Mouse (Mus musculus): Measurements from ENCODE around the gene 1700017B05Rik. TPM values are rescaled to one million over a fixed set of nuclear protein-coding genes. Genes with fewer than 3 reads are reported as not detected.
"Not testable (repeated sequence)": the region's sequence is repeated elsewhere in the genome, so short reads cannot be mapped to it uniquely, and the experiment has no call there.

The 1700017B05Rik gene
- polyA plus RNA-seq, 1 experiment from 2014 or later, result 9.1 TPM

DNA sequence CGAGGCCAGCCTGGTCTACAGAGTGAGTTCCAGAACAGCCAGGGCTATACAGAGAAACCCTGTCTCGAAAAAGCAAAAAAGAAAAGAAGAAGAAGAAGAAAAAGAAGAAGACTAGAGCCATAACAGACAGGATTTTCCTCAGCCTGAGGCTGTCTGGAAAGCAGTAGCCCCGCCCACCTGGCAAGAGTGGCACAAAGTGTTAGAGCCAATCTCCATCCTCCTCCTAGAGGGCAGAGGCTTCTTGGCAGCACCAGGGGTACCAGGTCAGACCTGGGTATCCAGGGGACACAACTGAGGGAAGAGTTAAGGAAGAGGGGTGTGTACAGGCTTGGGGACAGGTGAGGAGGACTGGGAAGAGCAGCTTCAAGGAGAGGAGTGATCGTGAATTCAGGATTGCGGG lies 24.7 kb downstream of the 1700017B05Rik start:
- H3K9me3 ChIP-seq, result no peaks in the 10 kb centered on the region
- 85% methylated on average over 5 of the region's 5 CpGs for WGBS
- H3K4me1 ChIP-seq, result no peaks in the 10 kb centered on the region
- H3K4me2 ChIP-seq, result no peak overlapping the region
- no peak overlapping the region for H3K9ac ChIP-seq
- no peak overlapping the region for H3K27ac ChIP-seq
- no peak for ATAC-seq (ENCODE audit: low FRiP score)
- no peaks in the 10 kb centered on the region for H3K36me3 ChIP-seq (replicated peaks)
- no peaks in the 10 kb centered on the region for H3K27me3 ChIP-seq
- no peak overlapping the region for H3K4me3 ChIP-seq (replicated peaks)

DNA sequence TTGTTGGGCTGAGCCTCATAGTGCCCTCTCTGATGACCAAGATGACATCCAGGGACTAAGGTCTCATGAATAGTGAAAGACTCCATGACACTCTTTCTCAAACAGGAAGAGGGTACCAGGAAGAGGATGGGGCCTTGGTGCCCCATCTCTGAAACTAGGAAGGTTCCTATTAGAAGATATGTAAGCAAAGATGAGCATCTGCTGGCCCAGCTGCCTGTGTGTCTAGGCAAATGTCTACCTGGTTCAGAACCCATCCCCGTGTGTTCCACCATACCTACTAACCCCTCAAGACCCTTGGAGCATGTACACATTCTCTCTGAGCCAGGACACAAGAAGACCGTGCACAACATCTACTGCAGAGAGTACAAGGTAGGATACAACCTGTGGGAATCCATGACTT lies 26.2 kb downstream of the 1700017B05Rik start, which contains the start of gene Trcg1:
TSS of gene Trcg1 (plus strand) at position 301 of the 400 bp plus-strand sequence.
- WGBS, result 84% methylated on average over 2 of the region's 2 CpGs
- Histone ChIP-seq H3K36me3 (replicated peaks) (no peaks in the 10 kb centered on the region), H3K27me3 (no peaks in the 10 kb centered on the region), H3K9ac (no peak within 1 kb of the TSS), H3K9me3 (no peaks in the 10 kb centered on the region), H3K4me2 (no peak within 1 kb of the TSS), H3K27ac (no peak within 1 kb of the TSS), H3K4me3 (replicated peaks) (no peak within 1 kb of the TSS), H3K4me1 (no peaks in the 10 kb centered on the region)
- ATAC-seq (ENCODE audit: low FRiP score), result no peak

DNA sequence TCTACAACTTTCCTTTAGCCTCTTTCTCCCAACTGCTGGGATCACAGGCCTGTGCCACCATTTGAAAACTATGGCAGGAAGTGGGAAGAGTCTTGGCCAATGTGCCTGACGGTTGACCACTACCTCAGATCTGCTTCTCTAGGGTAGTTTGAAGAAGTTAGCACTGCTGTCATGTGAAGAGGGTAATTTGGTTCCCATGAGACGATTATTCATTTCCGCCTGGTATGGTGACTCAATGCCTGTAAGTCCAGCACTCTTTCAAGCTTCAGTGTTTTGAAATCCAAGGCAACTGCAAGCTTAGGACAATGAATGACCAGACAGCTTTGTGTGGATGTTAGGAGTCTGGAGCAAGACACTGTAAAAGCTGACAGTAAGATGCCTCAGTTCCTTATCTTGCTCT lies 28.6 kb downstream of the 1700017B05Rik start:
- no peak for ATAC-seq (ENCODE audit: low FRiP score)
- no peak overlapping the region for H3K4me2 ChIP-seq
- WGBS, result 82% methylated on average over 3 of the region's 3 CpGs
- H3K4me3 ChIP-seq (replicated peaks), result no peak overlapping the region
- no peaks in the 10 kb centered on the region for H3K36me3 ChIP-seq (replicated peaks)
- H3K4me1 ChIP-seq, result no peaks in the 10 kb centered on the region
- no peaks in the 10 kb centered on the region for H3K9me3 ChIP-seq
- H3K27me3 ChIP-seq, result no peaks in the 10 kb centered on the region
- H3K9ac ChIP-seq, result no peak overlapping the region
- H3K27ac ChIP-seq, result no peak overlapping the region

- no peak overlapping the region for H3K27ac ChIP-seq
- no peaks in the 10 kb centered on the region for H3K4me1 ChIP-seq
- no peak overlapping the region for H3K4me3 ChIP-seq (replicated peaks)
- no peaks in the 10 kb centered on the region for H3K27me3 ChIP-seq
- no peaks in the 10 kb centered on the region for H3K36me3 ChIP-seq (replicated peaks)
- no peak for ATAC-seq (ENCODE audit: low FRiP score)
- H3K9me3 ChIP-seq, result no peaks in the 10 kb centered on the region
- WGBS, result 85% methylated on average over 6 of the region's 6 CpGs
- H3K4me2 ChIP-seq, result no peak overlapping the region
- no peak overlapping the region for H3K9ac ChIP-seq
These were observed 29.3 kb downstream of the 1700017B05Rik start for GRCm38 (mm10) chr9:57233142-57233541.

- ATAC-seq (ENCODE audit: low FRiP score), result no peak
- no peaks in the 10 kb centered on the region for H3K36me3 ChIP-seq (replicated peaks)
- no peaks in the 10 kb centered on the region for H3K27me3 ChIP-seq
- no peaks in the 10 kb centered on the region for H3K4me1 ChIP-seq
- no peak overlapping the region for H3K4me2 ChIP-seq
- H3K9me3 ChIP-seq, result no peaks in the 10 kb centered on the region
- H3K9ac ChIP-seq, result no peak overlapping the region
- WGBS, result 87% methylated on average over 5 of the region's 5 CpGs
- no peak overlapping the region for H3K4me3 ChIP-seq (replicated peaks)
- no peak overlapping the region for H3K27ac ChIP-seq
These were observed 30.0 kb downstream of the 1700017B05Rik start for GRCm38 (mm10) chr9:57232341-57232940.

- no peaks in the 10 kb centered on the region for H3K36me3 ChIP-seq (replicated peaks)
- H3K27ac ChIP-seq, result no peak overlapping the region
- H3K4me1 ChIP-seq, result no peaks in the 10 kb centered on the region
- 81% methylated on average over 8 of the region's 8 CpGs for WGBS
- H3K9ac ChIP-seq, result no peak overlapping the region
- H3K9me3 ChIP-seq, result no peaks in the 10 kb centered on the region
- ATAC-seq (ENCODE audit: low FRiP score), result no peak
- no peak overlapping the region for H3K4me2 ChIP-seq
- H3K27me3 ChIP-seq, result no peaks in the 10 kb centered on the region
- no peak overlapping the region for H3K4me3 ChIP-seq (replicated peaks)
These were observed 30.7 kb downstream of the 1700017B05Rik start for GRCm38 (mm10) chr9:57231536-57232255.

- no peak for ATAC-seq (ENCODE audit: low FRiP score)
- Histone ChIP-seq H3K4me1 (no peaks in the 10 kb centered on the region), H3K9me3 (no peaks in the 10 kb centered on the region), H3K4me3 (replicated peaks) (no peak overlapping the region), H3K27me3 (no peaks in the 10 kb centered on the region), H3K27ac (no peak overlapping the region), H3K4me2 (no peak overlapping the region), H3K36me3 (replicated peaks) (no peaks in the 10 kb centered on the region), H3K9ac (no peak overlapping the region)
- 74% methylated on average over 9 of the region's 9 CpGs for WGBS
These were observed 32.1 kb downstream of the 1700017B05Rik start for GRCm38 (mm10) chr9:57230146-57230783.

DNA sequence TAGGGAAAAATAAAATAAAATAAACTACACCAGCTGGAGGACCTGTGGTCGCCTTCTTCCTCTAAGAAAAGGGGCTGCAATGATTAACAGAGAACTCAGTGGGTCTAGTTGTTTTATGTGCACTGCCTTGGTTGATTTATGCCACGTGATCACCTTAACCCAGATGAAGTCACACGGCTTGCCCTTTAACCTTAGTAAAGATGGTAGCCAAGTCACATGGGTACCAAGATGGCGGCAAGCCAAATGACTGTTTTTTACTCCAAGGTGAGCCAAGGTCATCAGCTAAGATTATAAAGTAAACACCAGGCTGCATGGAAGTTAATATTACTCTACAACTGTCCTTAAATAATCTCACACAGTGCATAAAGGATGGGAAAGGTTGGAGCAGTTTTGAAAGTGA lies 32.7 kb downstream of the 1700017B05Rik start:
- no peak overlapping the region for H3K4me3 ChIP-seq (replicated peaks)
- no peaks in the 10 kb centered on the region for H3K36me3 ChIP-seq (replicated peaks)
- H3K4me2 ChIP-seq, result no peak overlapping the region
- ATAC-seq (ENCODE audit: low FRiP score), result no peak
- H3K9me3 ChIP-seq, result no peaks in the 10 kb centered on the region
- H3K27me3 ChIP-seq, result no peaks in the 10 kb centered on the region
- WGBS, result 86% methylated on average over 4 of the region's 4 CpGs
- no peak overlapping the region for H3K27ac ChIP-seq
- H3K4me1 ChIP-seq, result no peaks in the 10 kb centered on the region
- H3K9ac ChIP-seq, result no peak overlapping the region

DNA sequence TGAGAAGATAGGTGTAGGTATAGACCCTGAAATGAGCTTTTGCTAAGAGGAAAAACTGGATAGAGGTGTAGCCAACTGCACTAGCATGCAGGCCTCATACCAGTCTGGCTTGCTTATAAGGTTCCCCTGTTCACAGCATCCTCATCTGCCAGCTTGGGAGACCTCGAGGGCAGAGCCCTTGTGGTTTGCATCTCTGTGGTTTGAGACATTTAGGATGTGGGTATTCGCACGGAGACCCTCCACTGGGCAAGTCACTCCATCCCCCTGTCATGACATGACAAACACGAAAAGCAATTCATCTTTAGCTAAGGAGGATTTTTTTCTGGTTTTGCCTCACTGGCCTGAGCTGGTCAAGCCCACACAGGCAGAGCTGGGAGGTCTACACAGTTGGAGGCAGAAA lies 34.2 kb downstream of the 1700017B05Rik start:
- WGBS, result 79% methylated on average over 4 of the region's 4 CpGs
- Histone ChIP-seq H3K9me3 (no peaks in the 10 kb centered on the region), H3K4me1 (no peaks in the 10 kb centered on the region), H3K27ac (no peak overlapping the region), H3K36me3 (replicated peaks) (no peaks in the 10 kb centered on the region), H3K9ac (no peak overlapping the region), H3K4me3 (replicated peaks) (no peak overlapping the region), H3K27me3 (no peaks in the 10 kb centered on the region), H3K4me2 (no peak overlapping the region)
- no peak for ATAC-seq (ENCODE audit: low FRiP score)

DNA sequence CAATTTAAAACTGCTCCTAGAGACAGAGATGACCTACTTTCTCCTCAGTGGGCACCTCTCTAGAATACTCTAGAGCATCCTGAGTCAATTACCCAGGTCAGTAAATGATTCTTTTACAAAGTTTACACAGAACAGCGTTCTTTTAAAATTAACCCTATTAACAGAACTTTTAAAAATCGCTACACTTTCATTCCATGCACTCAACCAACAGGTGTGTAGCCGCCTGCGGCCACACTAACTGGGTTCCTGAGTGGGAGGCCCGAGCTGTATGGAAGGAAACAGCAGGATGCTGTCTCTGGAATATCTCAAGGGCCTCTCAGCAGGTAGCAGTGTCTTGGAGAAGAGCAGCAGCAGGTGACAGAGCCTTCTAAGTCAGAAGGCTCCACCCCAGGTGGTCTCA lies 35.2 kb downstream of the 1700017B05Rik start:
- Histone ChIP-seq H3K9me3 (no peaks in the 10 kb centered on the region), H3K36me3 (replicated peaks) (no peaks in the 10 kb centered on the region), H3K27me3 (no peaks in the 10 kb centered on the region), H3K4me2 (no peak overlapping the region), H3K4me3 (replicated peaks) (no peak overlapping the region), H3K4me1 (no peaks in the 10 kb centered on the region), H3K27ac (no peak overlapping the region), H3K9ac (no peak overlapping the region)
- 71% methylated on average over 5 of the region's 5 CpGs for WGBS
- ATAC-seq (ENCODE audit: low FRiP score), result no peak

DNA sequence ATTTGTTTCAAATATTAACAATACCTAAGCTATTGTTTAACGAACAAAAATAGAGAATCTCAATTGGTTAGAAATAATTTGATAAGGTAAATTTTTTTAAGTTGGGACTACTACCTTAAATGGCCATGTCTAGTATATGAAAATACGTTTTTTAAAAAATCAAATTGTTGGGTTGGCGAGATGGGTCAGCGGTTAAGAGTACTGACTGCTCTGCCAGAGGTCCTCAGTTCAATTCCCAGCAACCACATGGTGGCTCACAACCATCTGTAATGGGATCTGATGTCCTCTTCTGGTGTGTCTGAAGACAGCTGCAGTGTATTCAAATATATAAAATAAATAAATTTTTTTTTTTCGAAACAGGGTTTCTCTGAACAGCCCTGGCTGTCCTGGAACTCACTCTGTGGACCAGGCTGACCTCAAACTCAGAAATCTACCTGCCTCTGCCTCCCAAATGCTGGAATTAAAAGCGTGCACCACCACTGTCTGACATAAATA lies 35.7 kb downstream of the 1700017B05Rik start:
- H3K4me1 ChIP-seq; ATAC-seq (ENCODE audit: low FRiP score); H3K27ac ChIP-seq; H3K4me2 ChIP-seq; H3K27me3 ChIP-seq; H3K9ac ChIP-seq; H3K36me3 ChIP-seq (replicated peaks); H3K4me3 ChIP-seq (replicated peaks); H3K9me3 ChIP-seq: not testable (repeated sequence)
- WGBS, result 86% methylated on average over 6 of the region's 6 CpGs

- Histone ChIP-seq H3K4me3 (replicated peaks) (no peak overlapping the region), H3K27ac (no peak overlapping the region), H3K4me1 (no peaks in the 10 kb centered on the region), H3K27me3 (no peaks in the 10 kb centered on the region), H3K4me2 (no peak overlapping the region), H3K9ac (no peak overlapping the region), H3K36me3 (replicated peaks) (no peaks in the 10 kb centered on the region), H3K9me3 (no peaks in the 10 kb centered on the region)
- ATAC-seq (ENCODE audit: low FRiP score), result no peak
- 86% methylated on average over 13 of the region's 13 CpGs for WGBS
These were observed 36.4 kb downstream of the 1700017B05Rik start for GRCm38 (mm10) chr9:57225780-57226627.

Data from forebrain, embryonic 12.5 days (tissue).